Mouse (Mus musculus) liver, embryonic 14.5 days (tissue): ENCODE results near the gene Prps1.

Source experiments
- CTCF ChIP-seq: IDR thresholded peaks from 2 replicates; pipeline ENCODE4 v1.5.1; 2016; ENCODE audit warnings: antibody characterized with exemption, low read depth, control low read depth
- EP300 ChIP-seq: IDR thresholded peaks from 2 replicates; pipeline ENCODE4 v1.6.1; 2016; ENCODE audit warnings: antibody characterized with exemption, low read depth

DNA sequence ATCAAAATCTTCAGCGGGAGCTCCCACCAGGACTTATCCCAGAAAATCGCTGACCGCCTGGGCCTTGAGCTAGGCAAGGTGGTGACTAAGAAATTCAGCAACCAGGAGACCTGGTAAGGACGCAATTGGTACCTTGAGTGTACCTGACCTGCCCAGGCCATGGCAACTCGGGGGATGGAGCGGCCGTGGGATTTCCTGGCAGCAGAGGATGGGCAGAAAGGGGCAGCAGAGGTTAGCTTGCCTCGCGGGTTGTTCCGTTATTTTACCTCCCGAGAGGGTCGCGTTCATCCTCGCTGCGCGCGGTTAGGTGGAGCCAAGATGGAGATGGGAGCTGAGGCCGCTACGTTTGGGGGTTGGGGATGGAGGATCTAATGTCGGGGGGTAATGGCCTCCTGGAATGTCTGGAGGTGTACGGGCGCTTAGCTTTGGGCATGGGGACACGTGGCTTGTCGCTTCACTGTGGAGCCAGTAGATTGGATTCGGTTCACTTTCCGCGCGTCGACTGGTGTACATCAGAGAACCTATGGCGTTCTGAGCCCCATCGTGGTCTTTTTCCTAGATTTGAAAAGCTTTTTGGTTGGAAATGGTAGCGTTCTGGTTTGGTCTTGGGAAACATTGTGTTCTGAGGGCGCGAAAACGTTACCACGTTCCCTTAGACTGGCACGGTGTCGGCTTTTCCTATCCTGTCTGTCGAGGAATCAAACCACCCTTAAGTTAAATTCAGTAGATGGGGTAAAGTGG is 508 bp downstream of the Prps1 start:
- TF ChIP-seq CTCF (no peak), EP300 (no peak)
